22 mouse cellular contexts compared by ENCODE assay signal in the genomic region with DNA sequence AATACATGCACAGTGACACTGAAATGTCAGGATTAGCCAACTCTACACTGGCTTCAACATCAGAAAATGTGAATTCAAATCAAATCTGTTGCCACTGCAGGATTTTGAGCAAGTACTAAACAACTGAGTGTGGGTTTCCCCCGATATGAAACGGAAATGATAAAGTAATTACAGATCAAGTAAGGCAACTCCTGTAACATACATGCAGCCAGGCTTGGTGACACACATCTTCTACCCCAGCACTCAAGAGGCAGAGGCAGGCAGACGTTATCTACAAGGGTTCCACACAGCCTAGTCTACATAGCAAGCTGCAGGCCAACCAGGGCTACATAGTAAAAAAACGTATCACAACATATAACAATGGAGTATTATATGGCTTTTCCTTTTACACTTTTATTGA. TPM values are rescaled to one million over a fixed set of nuclear protein-coding genes. Genes with fewer than 3 reads are reported as not detected.
DNase-seq lines count a peak whose midpoint lies in the region; ATAC-seq and TF ChIP-seq lines count a peak whose summit lies in the region.
"Had no signal": no experiment of that assay in that cellular context is flagged by ENCODE, and none has a peak within 500 bp of the region (broad histone marks: within the 10 kb centered on the region; RNA-seq: fewer than 3 reads in every experiment).

No protein-coding gene starts in this region.

- TF ChIP-seq POLR2A in myocyte (IDR thresholded peaks at IDR 0.05; ENCODE audit: insufficient read length, low read depth): no peak

- H3K4me2 ChIP-seq in kidney, embryonic 16.5 days (replicated peaks; ENCODE audit: low read depth, low read length): no peak overlapping the region
- peak overlapping the region; percentile 80 for H3K4me2 ChIP-seq in myocyte (ENCODE audit: low read depth)
- H3K4me2 ChIP-seq: embryonic facial prominence, embryonic 12.5 days; embryonic facial prominence, embryonic 15.5 days; hindbrain, embryonic 12.5 days; hindbrain, embryonic 15.5 days had no signal

- peaks cover 93% of the 10 kb centered on the region for H3K79me2 ChIP-seq in myocyte (ENCODE audit: control insufficient read depth, insufficient read depth)

- ATAC-seq in kidney, embryonic 16.5 days (ENCODE audit: low FRiP score, low TSS enrichment): 0 out of 2 replicates have a peak, but pooled peaks have one; percentile 28
- peak; percentile 59 for ATAC-seq in activated CD4-positive, CD25-positive, alpha-beta regulatory T cell, adult 4 months
- ATAC-seq: forebrain, embryonic 14.5 days; forebrain, postnatal 0 days had no signal

- H3K9ac ChIP-seq in kidney, embryonic 16.5 days (replicated peaks; ENCODE audit: low read length): no peak overlapping the region
- H3K9ac ChIP-seq: embryonic facial prominence, embryonic 12.5 days; embryonic facial prominence, embryonic 15.5 days; forebrain, postnatal 0 days; hindbrain, embryonic 12.5 days; hindbrain, embryonic 15.5 days had no signal

- no peak overlapping the region for H3K4me3 ChIP-seq in kidney, embryonic 16.5 days (ENCODE audit: low read length)
- peak overlapping the region; percentile 5 for H3K4me3 ChIP-seq in myocyte
- H3K4me3 ChIP-seq: embryonic facial prominence, embryonic 12.5 days; embryonic facial prominence, embryonic 15.5 days; hindbrain, embryonic 12.5 days; hindbrain, embryonic 15.5 days had no signal

- H3K4me1 ChIP-seq in kidney, embryonic 16.5 days (ENCODE audit: insufficient read depth, low read length): peaks cover 28% of the 10 kb centered on the region
- H3K4me1 ChIP-seq: embryonic facial prominence, embryonic 12.5 days; embryonic facial prominence, embryonic 15.5 days; hindbrain, embryonic 15.5 days had no signal

- no peaks in the 10 kb centered on the region for H3K9me3 ChIP-seq in kidney, embryonic 16.5 days (ENCODE audit: low read length)
- H3K9me3 ChIP-seq: embryonic facial prominence, embryonic 12.5 days; embryonic facial prominence, embryonic 15.5 days; hindbrain, embryonic 12.5 days; hindbrain, embryonic 15.5 days had no signal

- no peak overlapping the region for H3K27ac ChIP-seq in kidney, embryonic 16.5 days (ENCODE audit: low read length)
- H3K27ac ChIP-seq: embryonic facial prominence, embryonic 12.5 days; embryonic facial prominence, embryonic 15.5 days; gastrocnemius, adult 2 months; hindbrain, embryonic 12.5 days; hindbrain, embryonic 15.5 days had no signal

- WGBS in kidney, embryonic 16.5 days: 81% methylated on average over 4 of the region's 4 CpGs

- H3K27me3 ChIP-seq in kidney, embryonic 16.5 days (ENCODE audit: insufficient read depth, low read length): no peaks in the 10 kb centered on the region
- H3K27me3 ChIP-seq in myocyte (ENCODE audit: control insufficient read depth, insufficient read depth, insufficient read length): no peaks in the 10 kb centered on the region
- H3K27me3 ChIP-seq: embryonic facial prominence, embryonic 12.5 days; embryonic facial prominence, embryonic 15.5 days; hindbrain, embryonic 12.5 days; hindbrain, embryonic 15.5 days had no signal

- no peak overlapping the region for H3ac ChIP-seq in myocyte (ENCODE audit: control insufficient read depth, insufficient read length)

- H3K36me3 ChIP-seq in kidney, embryonic 16.5 days (ENCODE audit: insufficient read depth, low read length): no peaks in the 10 kb centered on the region
- no peaks in the 10 kb centered on the region for H3K36me3 ChIP-seq in myocyte (ENCODE audit: control insufficient read depth, insufficient read depth)
- H3K36me3 ChIP-seq: embryonic facial prominence, embryonic 12.5 days; embryonic facial prominence, embryonic 15.5 days; hindbrain, embryonic 12.5 days; hindbrain, embryonic 15.5 days had no signal

- no peak for DNase-seq in kidney, postnatal 14 days
- peak; percentile 44 for DNase-seq in CD4-positive, CD25-positive, alpha-beta regulatory T cell, adult 2 months (ENCODE audit: low read depth, low spot score)
- DNase-seq in cerebellum, postnatal 10 days: no peak
- no peak for DNase-seq in thymus, postnatal 25 days
- DNase-seq: adrenal gland, postnatal 10 days; adrenal gland, postnatal 36 days; B cell, adult 2 months; cerebellum, adult 18-20 months; cerebellum, adult 9-10 months; cerebellum, postnatal 25 days; forebrain, postnatal 0 days; gastrocnemius, adult 2 months; gastrocnemius, postnatal 14 days; heart, adult 11 months had no signal

TF ChIP-seq in myocyte, 11 proteins besides CTCF, POLR2A, EP300 and RAD21:
- no peak for TF ChIP-seq MYOD1 (IDR thresholded peaks at IDR 0.05; ENCODE audit: control insufficient read depth in 1 of 3, insufficient read length in 2 of 3, low read depth in 2 of 3)
- no peak for TF ChIP-seq MYOG (IDR thresholded peaks at IDR 0.05; ENCODE audit: control insufficient read depth in 1 of 3, insufficient read depth in 1 of 3, insufficient read length in 2 of 3, low read depth in 2 of 3)
- TF ChIP-seq POLR2AphosphoS2 (IDR thresholded peaks at IDR 0.05; ENCODE audit: insufficient read length, low read depth): no peak
- no peak for TF ChIP-seq CEBPB (IDR thresholded peaks at IDR 0.05; ENCODE audit: insufficient read depth, poor library complexity, severe bottlenecking)
- no peak for TF ChIP-seq MAX (IDR thresholded peaks at IDR 0.05; ENCODE audit: low read depth)
- TF ChIP-seq REST (IDR thresholded peaks at IDR 0.05; ENCODE audit: insufficient read depth, insufficient read length): no peak
- no peak for TF ChIP-seq TCF12 (IDR thresholded peaks at IDR 0.05; ENCODE audit: insufficient read depth, poor library complexity, severe bottlenecking)
- TF ChIP-seq E2F4 (IDR thresholded peaks at IDR 0.05; ENCODE audit: insufficient read depth): no peak
- TF ChIP-seq TCF3 (IDR thresholded peaks at IDR 0.05; ENCODE audit: insufficient read length, low read depth): no peak
- no peak for TF ChIP-seq SRF (IDR thresholded peaks at IDR 0.05; ENCODE audit: control insufficient read depth, insufficient read length, low read depth)
- TF ChIP-seq USF1 (IDR thresholded peaks at IDR 0.05; ENCODE audit: low read depth): no peak

RNA-seq across cellular contexts. Expression of a gene that starts 14.4 kb away (rescaled TPM):
- 33.6 and 36.4 TPM in 2 replicates for polyA plus RNA-seq in kidney, embryonic 16.5 days (2015; fragmentation: Nextera tagmentation; extraction: Ambion mirVana)
- 10 to 100 TPM in 1 of 2 experiments, 1 to 10 TPM in 1; 8.8 to 17.4 TPM for polyA plus RNA-seq in activated CD4-positive, CD25-positive, alpha-beta regulatory T cell, adult 4 months (2017; shearing (Covaris generic))
- polyA plus RNA-seq in myocyte (2012; fragmentation: generic; extraction: Trizol): 57.4 TPM
